Comparison of ENCODE assay signal across 24 mouse cellular contexts in the genomic region with DNA sequence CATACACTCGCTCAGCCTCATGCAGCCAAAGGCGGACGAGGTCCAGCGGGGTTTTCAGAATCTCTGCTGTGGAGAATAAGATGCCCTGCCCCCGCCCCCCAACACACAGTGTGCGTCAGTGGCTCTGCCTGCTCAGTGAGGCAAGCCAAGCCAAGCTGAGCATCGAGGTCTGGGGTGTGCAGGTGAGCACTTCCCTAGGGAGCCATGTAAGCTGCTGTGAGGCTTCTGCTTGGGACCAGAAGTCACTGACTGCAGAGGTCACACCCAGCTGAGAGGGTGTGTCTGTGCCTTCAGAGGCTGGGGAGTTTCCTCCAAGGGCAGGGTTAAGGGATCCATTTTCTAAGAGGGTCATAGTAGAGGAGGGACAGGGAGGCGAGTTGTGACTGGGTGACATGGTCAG.
"Had no signal": no experiment of that assay in that cellular context is flagged by ENCODE, and none has a peak within 500 bp of the region (broad histone marks: within the 10 kb centered on the region; RNA-seq: fewer than 3 reads in every experiment).

No protein-coding gene starts in this region.

- H3K36me3 ChIP-seq: heart, embryonic 10.5 days; heart, embryonic 13.5 days; heart, embryonic 15.5 days; hindbrain, embryonic 13.5 days; hindbrain, embryonic 15.5 days; limb, embryonic 10.5 days; limb, embryonic 12.5 days; liver, embryonic 13.5 days had no signal

- H3K4me3 ChIP-seq: gastrocnemius, adult 2 months; heart, embryonic 10.5 days; heart, embryonic 13.5 days; heart, embryonic 15.5 days; hindbrain, embryonic 13.5 days; hindbrain, embryonic 15.5 days; layer of hippocampus, adult 2 months; left cerebral cortex, adult 2 months; limb, embryonic 10.5 days; limb, embryonic 12.5 days; liver, embryonic 13.5 days had no signal

- H3K27ac ChIP-seq: gastrocnemius, adult 2 months; heart, embryonic 10.5 days; heart, embryonic 13.5 days; heart, embryonic 15.5 days; hindbrain, embryonic 15.5 days; hindbrain, postnatal 0 days; layer of hippocampus, adult 2 months; left cerebral cortex, adult 2 months; limb, embryonic 10.5 days; limb, embryonic 12.5 days; liver, embryonic 13.5 days had no signal

- H3K9me3 ChIP-seq: heart, embryonic 10.5 days; heart, embryonic 13.5 days; heart, embryonic 15.5 days; hindbrain, embryonic 13.5 days; hindbrain, embryonic 15.5 days; limb, embryonic 10.5 days; limb, embryonic 12.5 days; liver, embryonic 13.5 days had no signal

- H3K4me2 ChIP-seq: heart, embryonic 13.5 days; heart, embryonic 15.5 days; hindbrain, embryonic 13.5 days; hindbrain, embryonic 15.5 days; limb, embryonic 12.5 days; liver, embryonic 11.5 days; liver, embryonic 13.5 days had no signal

- ATAC-seq: hindbrain, postnatal 0 days had no signal

- H3K9ac ChIP-seq: heart, embryonic 13.5 days; heart, embryonic 15.5 days; hindbrain, embryonic 13.5 days; hindbrain, embryonic 15.5 days; limb, embryonic 12.5 days; liver, embryonic 13.5 days had no signal

- H3K4me1 ChIP-seq: liver, embryonic 13.5 days had no signal

- H3K27me3 ChIP-seq: heart, embryonic 15.5 days; hindbrain, embryonic 13.5 days; hindbrain, embryonic 15.5 days had no signal

- DNase-seq: gastrocnemius, adult 2 months; gastrocnemius, postnatal 10 days; gastrocnemius, postnatal 25 days; heart, adult 18-20 months; heart, postnatal 14 days; heart, postnatal 36 days; kidney, adult 18-20 months; kidney, adult 8-10 months; kidney, postnatal 10 days; kidney, postnatal 25 days; kidney, postnatal 4 days; liver; liver, embryonic 13.5 days had no signal
